Mouse (Mus musculus): ENCODE results near the gene Arv1. TPM values are rescaled to one million over a fixed set of nuclear protein-coding genes. Genes with fewer than 3 reads are reported as not detected.

The Arv1 gene
- 1 to 10 TPM; 9.2 to 9.4 TPM for total RNA-seq (2021)
- long read RNA-seq, experiment 1, partial matches to known transcripts, result 0 of 3 reads
- long read RNA-seq, experiment 1, other reads (novel, unspliced or antisense), result 2 of 3 reads
- long read RNA-seq, experiment 2, partial matches to known transcripts, result 1 of 5 reads
- long read RNA-seq, experiment 2, other reads (novel, unspliced or antisense), result 4 of 5 reads

GRCm38 (mm10) chr8:124721862-124722515 lies at the start of gene Arv1, which contains the start of gene Ttc13:
Gene Arv1, plus strand, starts transcription at chr8:124722139.
Gene Ttc13, minus strand, starts transcription at chr8:124721983.
- peak; percentile 88 to 91 for DNase-seq (ENCODE audit: low spot score in 2 of 2)

GRCm38 (mm10) chr8:124672345-124672744 lies 49.6 kb upstream of the Arv1 start:
- DNase-seq (ENCODE audit: low spot score in 2 of 2), result no peak

GRCm38 (mm10) chr8:124676661-124677060 lies 45.3 kb upstream of the Arv1 start:
- no peak for DNase-seq (ENCODE audit: low spot score in 2 of 2)

- no peak for DNase-seq (ENCODE audit: low spot score in 2 of 2)
Measured at GRCm38 (mm10) chr8:124677078-124677477, 44.9 kb upstream of the Arv1 start.

GRCm38 (mm10) chr8:124677486-124677885 lies 44.5 kb upstream of the Arv1 start:
- peak; percentile 73 to 77 for DNase-seq (ENCODE audit: low spot score in 2 of 2)

GRCm38 (mm10) chr8:124678246-124678645 lies 43.7 kb upstream of the Arv1 start:
- no peak for DNase-seq (ENCODE audit: low spot score in 2 of 2)

- DNase-seq (ENCODE audit: low spot score in 2 of 2), result no peak
Measured at GRCm38 (mm10) chr8:124681077-124681791, 40.7 kb upstream of the Arv1 start.

GRCm38 (mm10) chr8:124681792-124682157 lies 40.2 kb upstream of the Arv1 start:
- DNase-seq (ENCODE audit: low spot score in 2 of 2), result no peak

- DNase-seq (ENCODE audit: low spot score in 2 of 2), result no peak
Measured at GRCm38 (mm10) chr8:124682218-124682617, 39.7 kb upstream of the Arv1 start.

- DNase-seq (ENCODE audit: low spot score in 2 of 2), result no peak
Measured at GRCm38 (mm10) chr8:124688899-124689298, 33.0 kb upstream of the Arv1 start.

GRCm38 (mm10) chr8:124691706-124692105 lies 30.2 kb upstream of the Arv1 start:
- DNase-seq (ENCODE audit: low spot score in 2 of 2), result no peak

- no peak for DNase-seq (ENCODE audit: low spot score in 2 of 2)
Measured at GRCm38 (mm10) chr8:124695424-124696100, 26.4 kb upstream of the Arv1 start.

GRCm38 (mm10) chr8:124700271-124700670 lies 21.7 kb upstream of the Arv1 start:
- no peak for DNase-seq (ENCODE audit: low spot score in 2 of 2)

- DNase-seq (ENCODE audit: low spot score in 2 of 2), result no peak
Measured at GRCm38 (mm10) chr8:124701023-124701422, 20.9 kb upstream of the Arv1 start.

- DNase-seq (ENCODE audit: low spot score in 2 of 2), result no peak
Measured at GRCm38 (mm10) chr8:124702183-124702582, 19.8 kb upstream of the Arv1 start.

GRCm38 (mm10) chr8:124703526-124703925 lies 18.4 kb upstream of the Arv1 start:
- no peak for DNase-seq (ENCODE audit: low spot score in 2 of 2)

- DNase-seq (ENCODE audit: low spot score in 2 of 2), result no peak
Measured at GRCm38 (mm10) chr8:124704376-124704775, 17.6 kb upstream of the Arv1 start.

GRCm38 (mm10) chr8:124705823-124706222 lies 16.1 kb upstream of the Arv1 start:
- no peak for DNase-seq (ENCODE audit: low spot score in 2 of 2)

- no peak for DNase-seq (ENCODE audit: low spot score in 2 of 2)
Measured at GRCm38 (mm10) chr8:124713207-124713606, 8.7 kb upstream of the Arv1 start.

GRCm38 (mm10) chr8:124715736-124716135 lies 6.2 kb upstream of the Arv1 start:
- DNase-seq (ENCODE audit: low spot score in 2 of 2), result no peak

- no peak for DNase-seq (ENCODE audit: low spot score in 2 of 2)
Measured at GRCm38 (mm10) chr8:124720133-124720532, 1.8 kb upstream of the Arv1 start.
